ENCODE assay signal across 8 mouse cellular contexts in genomic region chr9:49796618-49797507, GRCm38 (mm10). TPM values are rescaled to one million over a fixed set of nuclear protein-coding genes. Genes with fewer than 3 reads are reported as not detected.
DNase-seq lines count a peak whose midpoint lies in the region; ATAC-seq and TF ChIP-seq lines count a peak whose summit lies in the region.

No protein-coding gene starts in this region.

- TF ChIP-seq CTCF in C2C12 (IDR thresholded peaks at IDR 0.05; ENCODE audit: control insufficient read depth, insufficient read depth, insufficient read length), result no peak
- TF ChIP-seq CTCF in brain, embryonic 14.5 days (IDR thresholded peaks at IDR 0.05; ENCODE audit: borderline replicate concordance, extremely low read depth, insufficient read depth, insufficient read length), result no peak
- TF ChIP-seq CTCF in heart, postnatal 0 days (IDR thresholded peaks at IDR 0.05; ENCODE audit: low read depth), result no peak; the same call in 1 of the 2 replicates

- H3K79me3 ChIP-seq in C2C12 (ENCODE audit: low read depth), result peaks cover 33% of the 10 kb centered on the region

- peaks cover under 1% of the 10 kb centered on the region for H3K36me3 ChIP-seq in C2C12 (ENCODE audit: control insufficient read depth, insufficient read depth)
- no peaks in the 10 kb centered on the region for H3K36me3 ChIP-seq in forebrain, embryonic 12.5 days (replicated peaks)
- no peaks in the 10 kb centered on the region for H3K36me3 ChIP-seq in heart, postnatal 0 days (replicated peaks; ENCODE audit: control insufficient read depth, insufficient read depth, low read length)
- H3K36me3 ChIP-seq in liver, embryonic 16.5 days (ENCODE audit: control insufficient read depth, insufficient read depth), result no peaks in the 10 kb centered on the region

- DNase-seq in brain, embryonic 14.5 days (ENCODE audit: low read depth), result peak; percentile 91
- DNase-seq in heart, postnatal 0 days (ENCODE audit: low spot score), result peak; percentile 72
- peak; percentile 87 to 92 for DNase-seq in kidney, postnatal 4 days
- DNase-seq in ovary, postnatal 10 days (ENCODE audit: low spot score), result peak; percentile 21
- peak; percentile 35 for DNase-seq in urinary bladder, adult 2 months (ENCODE audit: low spot score)

- WGBS in forebrain, embryonic 12.5 days, result under 1% methylated on average over 52 of the region's 52 CpGs
- WGBS in heart, postnatal 0 days, result under 1% methylated on average over 50 of the region's 52 CpGs
- WGBS in liver, embryonic 16.5 days (ENCODE audit: insufficient replicate concordance), result under 1% methylated on average over 52 of the region's 52 CpGs

- no peaks in the 10 kb centered on the region for H3K9me3 ChIP-seq in forebrain, embryonic 12.5 days
- no peaks in the 10 kb centered on the region for H3K9me3 ChIP-seq in heart, postnatal 0 days (replicated peaks; ENCODE audit: control insufficient read depth, low read length)
- H3K9me3 ChIP-seq in liver, embryonic 16.5 days (replicated peaks; ENCODE audit: control insufficient read depth, low read length), result no peaks in the 10 kb centered on the region

- H3K4me3 ChIP-seq in C2C12 (ENCODE audit: insufficient read depth, poor library complexity, severe bottlenecking), result peak overlapping the region; percentile 75
- peak overlapping the region; percentile 70 for H3K4me3 ChIP-seq in forebrain, embryonic 12.5 days (replicated peaks)
- peak overlapping the region; percentile 85 for H3K4me3 ChIP-seq in heart, postnatal 0 days (ENCODE audit: low read depth, low read length)
- peak overlapping the region; percentile 49 for H3K4me3 ChIP-seq in liver, embryonic 16.5 days (ENCODE audit: low read depth, low read length)

- peak overlapping the region; percentile 90 for H3K27ac ChIP-seq in forebrain, embryonic 12.5 days
- H3K27ac ChIP-seq in heart, postnatal 0 days (ENCODE audit: low read depth), result peak overlapping the region; percentile 83
- no peak overlapping the region for H3K27ac ChIP-seq in liver, embryonic 16.5 days (ENCODE audit: low read length)

- peak; percentile 85 for ATAC-seq in forebrain, embryonic 12.5 days (ENCODE audit: low FRiP score)
- peak; percentile 81 for ATAC-seq in heart, postnatal 0 days (ENCODE audit: insufficient read depth, low read depth)
- ATAC-seq in liver, embryonic 16.5 days (ENCODE audit: low read depth), result peak; percentile 41; the same call in 1 of the 2 replicates

- TF ChIP-seq POLR2A in brain, embryonic 14.5 days (IDR thresholded peaks at IDR 0.05; ENCODE audit: borderline replicate concordance, extremely low read depth, insufficient read depth, insufficient read length, poor library complexity, severe bottlenecking), result no peak; the same call in 1 of the 2 replicates

- 0 out of 2 replicates have a peak, but pooled peaks have one; percentile 22 for TF ChIP-seq EP300 in heart, postnatal 0 days (IDR thresholded peaks at IDR 0.05; ENCODE audit: low read depth)

- H3K4me2 ChIP-seq in forebrain, embryonic 12.5 days, result peak overlapping the region; percentile 91
- peak overlapping the region; percentile 85 for H3K4me2 ChIP-seq in heart, postnatal 0 days (ENCODE audit: low read depth, low read length)
- peak overlapping the region; percentile 34 for H3K4me2 ChIP-seq in liver, embryonic 16.5 days (ENCODE audit: low read depth, low read length)

- peak overlapping the region; percentile 83 for H3K9ac ChIP-seq in forebrain, embryonic 12.5 days
- H3K9ac ChIP-seq in heart, postnatal 0 days (replicated peaks; ENCODE audit: low read depth, low read length), result peak overlapping the region; percentile 72
- H3K9ac ChIP-seq in liver, embryonic 16.5 days (ENCODE audit: low read depth, low read length), result peak overlapping the region; percentile 20; the same call in 1 of the 2 replicates

- peak overlapping the region; percentile 89 for H3ac ChIP-seq in C2C12 (ENCODE audit: control insufficient read depth, insufficient read length, low read depth)

- peaks cover 59% of the 10 kb centered on the region for H3K79me2 ChIP-seq in C2C12 (ENCODE audit: control insufficient read depth, insufficient read depth)

- no peaks in the 10 kb centered on the region for H3K27me3 ChIP-seq in C2C12 (ENCODE audit: control insufficient read depth, insufficient read depth, insufficient read length)
- peaks cover 13% of the 10 kb centered on the region; the same call in 1 of the 2 replicates for H3K27me3 ChIP-seq in forebrain, embryonic 12.5 days
- no peaks in the 10 kb centered on the region for H3K27me3 ChIP-seq in heart, postnatal 0 days (ENCODE audit: control insufficient read depth, insufficient read depth, low read length)
- H3K27me3 ChIP-seq in liver, embryonic 16.5 days (ENCODE audit: control insufficient read depth, insufficient read depth, low read depth, low read length), result peaks cover 33% of the 10 kb centered on the region

- peaks cover 13% of the 10 kb centered on the region for H3K4me1 ChIP-seq in forebrain, embryonic 12.5 days
- peaks cover 13% of the 10 kb centered on the region for H3K4me1 ChIP-seq in heart, postnatal 0 days (ENCODE audit: control insufficient read depth, insufficient read depth)
- no peaks in the 10 kb centered on the region; the same call in none of the 2 replicates for H3K4me1 ChIP-seq in liver, embryonic 16.5 days (ENCODE audit: control insufficient read depth, low read depth, low read length)

TF ChIP-seq in C2C12, 6 proteins besides CTCF, POLR2A, EP300 and RAD21:
- peak; percentile 58 for TF ChIP-seq MAX (IDR thresholded peaks at IDR 0.05)
- TF ChIP-seq FOSL1 (IDR thresholded peaks at IDR 0.05; ENCODE audit: insufficient read depth, low read length, poor library complexity, severe bottlenecking), result no peak

RNA-seq across cellular contexts. Expression of gene Ncam1, which starts 1.9 kb away (rescaled TPM):
- 41.5 TPM for polyA plus RNA-seq in C2C12 (2012; fragmentation: generic; extraction: Trizol)
- polyA plus RNA-seq in brain, embryonic 14.5 days (2012; rRNA removed), result 104 and 231 TPM in 2 replicates
- polyA plus RNA-seq in forebrain, embryonic 12.5 days (2016; fragmentation: Nextera tagmentation; extraction: Ambion mirVana), result 132 and 161 TPM in 2 replicates
- 154 and 170 TPM in 2 replicates for total RNA-seq in heart, postnatal 0 days (2014; rRNA removed; ENCODE audit: low replicate concordance)
- 75.3 and 91.4 TPM in 2 replicates for polyA plus RNA-seq in heart, postnatal 0 days (2015; fragmentation: Nextera tagmentation; extraction: Ambion mirVana)
- 4.6 TPM in 2 replicates for polyA plus RNA-seq in liver, embryonic 16.5 days (2015; fragmentation: Nextera tagmentation; extraction: Ambion mirVana)
- 11.0 and 24.1 TPM in 2 replicates for polyA plus RNA-seq in urinary bladder, adult 2 months (2012; rRNA removed)

Comparison
In these comparisons a context has a peak if more than half of its experiments do, and no peak if none do; other contexts are left out.
1. DNase-seq: peak in every context shown above with its lines; median percentile 91 in brain, embryonic 14.5 days; 90 in kidney, postnatal 4 days; 72 in heart, postnatal 0 days; 35 in urinary bladder, adult 2 months; 21 in ovary, postnatal 10 days.
2. H3K4me2 ChIP-seq: peak in every context shown above with its lines; median percentile 91 in forebrain, embryonic 12.5 days; 85 in heart, postnatal 0 days; 34 in liver, embryonic 16.5 days.
3. H3K9ac ChIP-seq: peak in every context shown above with its lines; median percentile 83 in forebrain, embryonic 12.5 days; 72 in heart, postnatal 0 days; 20 in liver, embryonic 16.5 days.